7 mouse cellular contexts compared by ENCODE assay signal in the genomic region with DNA sequence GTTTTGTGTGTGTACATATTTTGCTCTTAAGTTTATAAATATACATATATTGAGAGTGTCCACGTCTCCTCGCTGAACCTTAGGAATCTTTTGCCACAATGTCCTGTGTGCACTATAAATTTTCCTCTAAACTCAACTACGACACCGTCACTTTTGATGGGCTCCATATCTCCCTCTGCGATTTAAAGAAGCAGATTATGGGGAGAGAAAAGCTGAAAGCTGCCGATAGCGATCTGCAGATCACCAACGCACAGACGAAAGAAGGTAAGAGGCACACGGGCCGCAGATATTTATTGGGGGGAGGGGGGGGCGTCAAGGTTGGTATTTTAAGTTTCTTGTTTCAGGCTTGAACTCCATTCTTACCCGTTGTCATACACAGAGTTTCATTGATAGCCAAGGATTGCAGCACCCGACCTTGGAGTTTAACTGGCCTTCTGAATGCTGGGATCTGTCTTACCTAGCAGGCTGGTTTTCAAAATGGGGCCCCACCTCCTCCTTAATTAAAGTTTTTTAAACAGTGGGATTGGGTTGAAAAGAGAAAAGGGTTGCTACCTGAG. TPM values are rescaled to one million over a fixed set of nuclear protein-coding genes. Genes with fewer than 3 reads are reported as not detected.
A peak's percentile ranks its signal among the peaks of the same experiment; 100 is the strongest.
DNase-seq lines count a peak whose midpoint lies in the region; ATAC-seq lines count a peak whose summit lies in the region.

No protein-coding gene starts in this region.

- peak overlapping the region; percentile 100 for H3K27ac ChIP-seq in embryonic facial prominence, embryonic 10.5 days (replicated peaks)
- H3K27ac ChIP-seq in intestine, embryonic 15.5 days, result 0 out of 2 replicates have a peak overlapping the region, but pooled peaks have one; percentile 88
- H3K27ac ChIP-seq in neural tube, embryonic 13.5 days (replicated peaks), result peak overlapping the region; percentile 92; the same call in 1 of the 2 replicates

- H3K9me3 ChIP-seq in embryonic facial prominence, embryonic 10.5 days, result no peaks in the 10 kb centered on the region
- no peaks in the 10 kb centered on the region for H3K9me3 ChIP-seq in intestine, embryonic 15.5 days
- no peaks in the 10 kb centered on the region for H3K9me3 ChIP-seq in neural tube, embryonic 13.5 days

- peak; percentile 7 for DNase-seq in retina, embryonic 14.5 days (ENCODE audit: low spot score)
- no peak for DNase-seq in retina, postnatal 1 day
- no peak for DNase-seq in embryonic facial prominence, embryonic 10.5 days (ENCODE audit: low spot score)
- DNase-seq in gastrocnemius, adult 8-10 months (ENCODE audit: low spot score in 2 of 2), result no peak
- DNase-seq in frontal cortex, postnatal 10 days (ENCODE audit: low spot score in 2 of 2), result no peak

- peak overlapping the region; percentile 100 for H3K4me3 ChIP-seq in embryonic facial prominence, embryonic 10.5 days
- peak overlapping the region; percentile 80 for H3K4me3 ChIP-seq in intestine, embryonic 15.5 days (replicated peaks)
- H3K4me3 ChIP-seq in neural tube, embryonic 13.5 days, result peak overlapping the region; percentile 99

- peak overlapping the region; percentile 100 for H3K9ac ChIP-seq in intestine, embryonic 15.5 days
- peak overlapping the region; percentile 100 for H3K9ac ChIP-seq in neural tube, embryonic 13.5 days

- no peaks in the 10 kb centered on the region for H3K27me3 ChIP-seq in embryonic facial prominence, embryonic 10.5 days (replicated peaks; ENCODE audit: low read depth, poor library complexity, severe bottlenecking)
- no peaks in the 10 kb centered on the region for H3K27me3 ChIP-seq in intestine, embryonic 15.5 days (replicated peaks)
- no peaks in the 10 kb centered on the region for H3K27me3 ChIP-seq in neural tube, embryonic 13.5 days

- H3K4me1 ChIP-seq in embryonic facial prominence, embryonic 10.5 days, result peaks cover 27% of the 10 kb centered on the region
- H3K4me1 ChIP-seq in intestine, embryonic 15.5 days (replicated peaks), result 0 out of 2 replicates have a peak, but pooled peaks cover 4% of the 10 kb centered on the region
- peaks cover 45% of the 10 kb centered on the region for H3K4me1 ChIP-seq in neural tube, embryonic 13.5 days (replicated peaks)

- 1% methylated on average over 14 of the region's 14 CpGs for WGBS in embryonic facial prominence, embryonic 10.5 days
- WGBS in intestine, embryonic 15.5 days, result under 1% methylated on average over 14 of the region's 14 CpGs
- WGBS in neural tube, embryonic 13.5 days, result 1% methylated on average over 14 of the region's 14 CpGs

- ATAC-seq in intestine, embryonic 15.5 days, result no peak
- no peak for ATAC-seq in neural tube, embryonic 13.5 days (ENCODE audit: low read depth)

- peak overlapping the region; percentile 64 for H3K4me2 ChIP-seq in intestine, embryonic 15.5 days (replicated peaks)
- H3K4me2 ChIP-seq in neural tube, embryonic 13.5 days, result peak overlapping the region; percentile 99

- H3K36me3 ChIP-seq in embryonic facial prominence, embryonic 10.5 days (replicated peaks), result peaks cover 44% of the 10 kb centered on the region
- H3K36me3 ChIP-seq in intestine, embryonic 15.5 days, result no peaks in the 10 kb centered on the region
- peaks cover 9% of the 10 kb centered on the region; the same call in 1 of the 2 replicates for H3K36me3 ChIP-seq in neural tube, embryonic 13.5 days

RNA-seq across cellular contexts. Expression of a gene that starts 5.5 kb away (rescaled TPM):
- polyA plus RNA-seq in embryonic facial prominence, embryonic 10.5 days (2016; fragmentation: Nextera tagmentation; extraction: Ambion mirVana), result 29.3 and 30.6 TPM in 2 replicates
- 23.6 and 26.9 TPM in 2 replicates for polyA plus RNA-seq in intestine, embryonic 15.5 days (2015; fragmentation: Nextera tagmentation; extraction: Ambion mirVana)
- polyA plus RNA-seq in neural tube, embryonic 13.5 days (2015; fragmentation: Nextera tagmentation; extraction: Ambion mirVana), result 31.1 and 35.2 TPM in 2 replicates
- 10 to 100 TPM; 19.9 to 30.5 (median 22.2) TPM for total RNA-seq in gastrocnemius, adult 8-10 months (2022)
